Mouse (Mus musculus) adrenal gland, adult 18-20 months (tissue): ENCODE results near the gene Ap4s1. TPM values are rescaled to one million over a fixed set of nuclear protein-coding genes. Genes with fewer than 3 reads are reported as not detected.

ENCODE experiments used
- DNase-seq, 2 experiments: peaks; one replicate each; pipeline ENCODE4 v3.0.0; 2021 to 2022; ENCODE audit warnings: low spot score in 2 of 2
- total RNA-seq, 2 experiments: library from RNA; stranded (reverse); gene quantifications; 1 replicate in 1 of 2; 2 replicates in 1 of 2; pipeline ENCODE4 v1.2.3; 2021

Ap4s1 gene
- total RNA-seq, 2 experiments from 2014 or later: 24.8 to 35.8 TPM

DNA sequence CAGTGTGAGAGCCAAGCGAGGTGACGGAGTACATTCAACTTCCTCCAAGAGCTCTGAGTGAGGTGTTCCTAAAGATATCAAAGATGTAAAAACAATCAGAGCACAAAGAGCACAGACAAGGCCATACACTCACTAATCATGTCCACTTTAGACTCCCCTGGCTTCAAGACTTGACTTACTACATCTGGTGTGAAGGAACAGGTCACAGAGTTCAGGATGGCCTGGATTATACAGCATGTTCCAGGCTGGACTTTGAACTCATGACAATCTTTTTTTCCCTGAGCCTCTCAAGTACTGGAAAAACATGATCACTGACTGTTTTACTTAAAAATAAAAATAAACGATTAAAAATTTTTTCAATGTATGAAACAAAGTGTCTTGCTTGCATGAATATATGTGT, 68.5 kb downstream of the Ap4s1 start:
- DNase-seq: no peak

- DNase-seq: no peak
Observed at GRCm38 (mm10) chr12:51767454-51767853, 76.6 kb downstream of the Ap4s1 start.

DNA sequence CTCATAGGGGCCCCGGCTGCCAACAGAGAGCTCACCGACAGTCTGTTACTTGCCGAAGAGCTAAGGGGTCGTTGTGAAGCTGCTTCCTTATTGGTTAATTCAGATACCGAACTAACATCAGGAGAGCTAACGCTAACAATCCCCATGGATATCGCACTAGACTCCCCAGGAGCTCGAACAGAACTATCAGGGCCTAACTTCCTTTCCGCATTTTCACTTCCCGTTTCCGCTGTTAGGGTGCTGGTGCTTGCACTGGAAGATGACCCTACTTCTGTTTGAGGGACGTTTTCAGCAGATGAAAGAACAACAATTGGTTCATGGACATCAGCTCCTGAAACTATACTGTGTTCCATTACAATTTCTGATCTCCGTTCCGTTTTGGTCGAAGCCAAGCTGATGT, 77.9 kb downstream of the Ap4s1 start:
- no peak for DNase-seq

GRCm38 (mm10) chr12:51784842-51785241, 94.0 kb downstream of the Ap4s1 start:
- DNase-seq: no peak

Other genes with a start within 250 kb of the Ap4s1 start
- 1 to 10 TPM in 1 of 2 experiments, under 1 TPM in 1; 0.13 to 2.0 TPM for gene Coch, start 97.7 kb upstream of the Ap4s1 start, total RNA-seq
- 10 to 100 TPM; 87.2 to 88.5 TPM for gene Strn3, start 864 bp downstream of the Ap4s1 start, total RNA-seq
- gene Hectd1, start 138.5 kb downstream of the Ap4s1 start, total RNA-seq: 10 to 100 TPM; 62.6 to 84.1 TPM